Mouse (Mus musculus) midbrain, embryonic 11.5 days (tissue): ENCODE measurements around the gene Hist1h2ab. TPM values are rescaled to one million over a fixed set of nuclear protein-coding genes. Genes with fewer than 3 reads are reported as not detected.
A peak's percentile ranks its signal among the peaks of the same experiment; 100 is the strongest.
"Not testable (repeated sequence)": the region's sequence is repeated elsewhere in the genome, so short reads cannot be mapped to it uniquely, and the experiment has no call there.

Experiments used
- ATAC-seq: fragments of 200-750 bp; cut with Nextera tagmentation; 2 replicates; pipeline ENCODE4 v1.8.0; 2017; ENCODE audit warnings: moderate TSS enrichment, moderate library complexity; ENCODE audit not compliant: low FRiP score
- DNase-seq: peaks from one replicate; pipeline ENCODE4 v3.0.0; 2015; ENCODE audit warnings: low spot score; ENCODE audit errors: missing footprints
- H3K27ac ChIP-seq: fragments of 300-500 bp; sonication (generic); 2 replicates; pipeline ENCODE4 v1.5.1; 2014; ENCODE audit warnings: low read depth, low read length
- H3K27me3 ChIP-seq: fragments of 300-500 bp; sonication (generic); 2 replicates; pipeline ENCODE4 v1.6.1; 2014; ENCODE audit warnings: mild to moderate bottlenecking, low read length, moderate library complexity, mixed read lengths; ENCODE audit not compliant: control insufficient read depth, insufficient read depth
- H3K36me3 ChIP-seq: fragments of 300-500 bp; sonication (generic); 2 replicates; pipeline ENCODE4 v1.6.1; 2014; ENCODE audit warnings: mild to moderate bottlenecking, low read length, moderate library complexity, mixed read lengths; ENCODE audit not compliant: control insufficient read depth, insufficient read depth
- H3K4me1 ChIP-seq: fragments of 300-500 bp; sonication (generic); 2 replicates; pipeline ENCODE4 v1.6.1; 2014; ENCODE audit warnings: low read length; ENCODE audit not compliant: control insufficient read depth, insufficient read depth
- H3K4me2 ChIP-seq: fragments of 300-500 bp; sonication (generic); 2 replicates; pipeline ENCODE4 v1.6.1; 2014; ENCODE audit warnings: mild to moderate bottlenecking, moderate library complexity
- H3K4me3 ChIP-seq: fragments of 300-500 bp; sonication (generic); 2 replicates; pipeline ENCODE4 v1.5.1; 2014; ENCODE audit warnings: low read depth, low read length
- H3K9ac ChIP-seq: fragments of 300-500 bp; sonication (generic); 2 replicates; pipeline ENCODE4 v1.6.1; 2014; ENCODE audit warnings: low read length
- H3K9me3 ChIP-seq: fragments of 300-500 bp; sonication (generic); 2 replicates; pipeline ENCODE4 v1.6.1; 2016; ENCODE audit warnings: low read length; ENCODE audit not compliant: control insufficient read depth
- WGBS: fragments of 180-500 bp; shearing (Covaris S2); extraction: QIAGEN DNeasy Blood & Tissue Kit; methylation state at CpG from one replicate; pipeline ENCODE4 v1.1.7; 2014; 5-methylcytosine and 5-hydroxymethylcytosine counted together
- polyA plus RNA-seq: library from polyadenylated mRNA; unstranded; fragments of >200 nt; fragmentation: Nextera tagmentation; extraction: Ambion mirVana; gene quantifications from 2 replicates; pipeline ENCODE4 v1.2.1, GENCODE M21; 2014

The Hist1h2ab gene
- polyA plus RNA-seq, 1 experiment from 2014 or later: 57.5 TPM

DNA sequence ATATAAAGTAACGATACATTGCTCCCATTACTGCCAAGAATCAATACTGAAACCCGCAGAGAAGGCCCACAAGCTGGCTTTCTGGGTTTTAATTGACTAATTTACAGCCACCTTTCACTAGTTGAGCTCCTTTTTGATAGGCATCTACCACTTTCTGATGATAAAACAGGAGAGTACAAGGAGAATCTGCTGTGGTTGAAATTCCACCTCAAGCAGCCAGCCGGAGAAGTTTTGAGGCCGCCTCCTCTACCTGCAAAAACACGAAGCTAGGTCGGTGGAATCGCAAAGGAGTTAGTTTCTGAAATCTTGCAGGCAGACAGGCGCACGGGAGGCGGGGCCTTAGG lies 12.3 kb downstream of the Hist1h2ab start:
- DNase-seq (no peak), ATAC-seq (no peak)
- no peaks in the 10 kb centered on the region for H3K9me3 ChIP-seq
- H3K4me1 ChIP-seq: peaks cover 23% of the 10 kb centered on the region
- peak overlapping the region; percentile 56 for H3K9ac ChIP-seq
- peak overlapping the region; percentile 52 for H3K4me3 ChIP-seq
- H3K27ac ChIP-seq: peak overlapping the region; percentile 83
- WGBS: 2% methylated on average over 10 of the region's 10 CpGs
- no peaks in the 10 kb centered on the region for H3K27me3 ChIP-seq
- peak overlapping the region; percentile 82 for H3K4me2 ChIP-seq
- no peaks in the 10 kb centered on the region for H3K36me3 ChIP-seq

GRCm38 (mm10) chr13:23763586-23764323 lies 12.8 kb downstream of the Hist1h2ab start, which contains the start of gene Hist1h1a:
Gene Hist1h1a, plus strand, starts transcription at chr13:23763666.
- Histone ChIP-seq H3K9me3 (no peaks in the 10 kb centered on the region), H3K36me3 (no peaks in the 10 kb centered on the region), H3K9ac (peak within 1 kb of the TSS; percentile 77), H3K4me1 (peaks cover 23% of the 10 kb centered on the region), H3K4me3 (peak within 1 kb of the TSS; percentile 52), H3K4me2 (peak within 1 kb of the TSS; percentile 82), H3K27ac (peak within 1 kb of the TSS; percentile 83), H3K27me3 (no peaks in the 10 kb centered on the region)
- peak; percentile 98 for DNase-seq
- WGBS: 3% methylated on average over 34 of the region's 34 CpGs
- peak; percentile 69 for ATAC-seq

DNA sequence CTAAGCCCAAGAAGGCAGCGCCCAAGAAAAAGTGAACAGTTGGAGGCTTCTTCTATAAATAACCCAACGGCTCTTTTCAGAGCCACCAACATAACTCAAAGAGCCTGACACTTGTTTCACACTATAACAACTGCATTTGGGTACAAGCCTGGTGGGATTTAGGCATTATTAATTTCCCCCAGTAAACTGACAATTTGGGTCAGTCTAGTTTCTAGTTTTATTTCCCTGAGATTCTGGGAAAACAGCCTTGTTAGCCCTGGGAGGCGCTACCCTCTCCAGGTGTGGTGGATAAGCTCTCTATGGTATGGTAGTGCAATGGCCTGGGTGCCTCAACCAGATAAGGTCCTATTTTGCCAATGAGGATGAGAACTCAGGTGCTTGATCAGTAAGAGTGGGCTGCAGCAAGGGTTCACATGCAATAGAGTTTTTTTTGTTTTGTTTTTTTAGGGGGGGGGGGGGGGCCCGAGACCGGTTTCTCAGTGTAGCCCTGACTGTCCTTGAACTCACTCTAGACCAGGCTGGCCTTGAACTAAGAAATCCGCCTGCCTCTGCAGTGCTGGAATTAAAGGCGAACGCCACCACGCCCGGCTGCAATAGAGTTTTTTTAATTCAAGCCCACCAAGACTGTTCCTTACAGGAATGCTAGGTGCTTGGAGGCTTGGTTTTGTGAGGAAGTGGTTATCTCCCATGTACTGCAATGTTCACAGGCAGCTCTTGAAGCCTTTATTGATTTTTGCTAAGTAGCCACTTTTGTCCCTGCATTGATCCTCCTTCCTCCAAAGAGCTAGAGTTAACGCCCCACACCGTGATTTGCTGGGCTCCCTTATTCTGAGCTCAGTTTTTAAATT lies 13.6 kb downstream of the Hist1h2ab start:
- DNase-seq (peak; percentile 94), ATAC-seq (no peak)
- Histone ChIP-seq H3K27ac (peak overlapping the region; percentile 83), H3K9ac (peak overlapping the region; percentile 77), H3K4me3 (peak overlapping the region; percentile 52), H3K9me3 (no peaks in the 10 kb centered on the region), H3K4me2 (peak overlapping the region; percentile 82), H3K4me1 (peaks cover 23% of the 10 kb centered on the region), H3K27me3 (no peaks in the 10 kb centered on the region), H3K36me3 (no peaks in the 10 kb centered on the region)
- 25% methylated on average over 12 of the region's 12 CpGs for WGBS

GRCm38 (mm10) chr13:23765172-23765513 lies 14.2 kb downstream of the Hist1h2ab start:
- Histone ChIP-seq H3K4me2 (no peak overlapping the region), H3K4me3 (no peak overlapping the region), H3K4me1 (peaks cover 18% of the 10 kb centered on the region), H3K27ac (no peak overlapping the region), H3K27me3 (no peaks in the 10 kb centered on the region), H3K9ac (no peak overlapping the region), H3K9me3 (no peaks in the 10 kb centered on the region), H3K36me3 (no peaks in the 10 kb centered on the region)
- ATAC-seq: no peak
- no peak for DNase-seq
- 74% methylated on average over 1 of the region's 1 CpGs for WGBS

GRCm38 (mm10) chr13:23766772-23767171 lies 15.8 kb downstream of the Hist1h2ab start:
- Histone ChIP-seq H3K4me3 (no peak overlapping the region), H3K9me3 (no peaks in the 10 kb centered on the region), H3K36me3 (no peaks in the 10 kb centered on the region), H3K9ac (no peak overlapping the region), H3K4me1 (peaks cover 11% of the 10 kb centered on the region), H3K27ac (no peak overlapping the region), H3K4me2 (no peak overlapping the region), H3K27me3 (no peaks in the 10 kb centered on the region)
- ATAC-seq: no peak
- DNase-seq: no peak

DNA sequence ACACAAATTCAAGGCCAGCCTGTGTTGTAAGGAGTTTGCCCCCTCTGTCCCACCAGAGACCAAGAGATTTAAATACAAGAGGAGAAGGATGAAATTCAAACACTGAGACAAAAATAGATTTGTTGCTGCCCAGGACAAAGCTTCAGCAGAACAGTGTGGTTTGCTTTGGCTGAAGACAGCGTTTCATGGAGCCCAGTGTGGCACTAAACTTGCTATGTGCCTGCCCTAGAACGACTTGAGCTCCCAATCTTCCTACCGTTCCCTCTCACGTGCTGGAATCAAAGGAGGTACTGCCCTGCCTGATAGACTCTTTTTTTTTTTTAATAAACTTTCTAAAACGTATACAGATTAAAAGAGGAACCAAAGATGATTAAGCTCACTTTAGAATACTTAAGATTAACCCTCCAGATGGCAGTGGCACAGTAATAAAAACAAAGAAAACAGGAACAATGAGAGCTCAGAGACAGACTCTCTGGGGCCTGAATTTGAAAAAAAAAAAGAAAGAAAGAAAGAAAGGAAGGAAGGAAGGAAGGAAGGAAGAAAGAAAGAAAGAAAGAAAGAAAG lies 18.0 kb downstream of the Hist1h2ab start:
- ATAC-seq (no peak), DNase-seq (no peak)
- H3K4me3 ChIP-seq: no peak overlapping the region
- no peaks in the 10 kb centered on the region for H3K36me3 ChIP-seq
- H3K27ac ChIP-seq: no peak overlapping the region
- WGBS: 47% methylated on average over 5 of the region's 5 CpGs
- H3K4me1 ChIP-seq: peaks cover 6% of the 10 kb centered on the region
- H3K9me3 ChIP-seq: no peaks in the 10 kb centered on the region
- H3K4me2 ChIP-seq: no peak overlapping the region
- H3K9ac ChIP-seq: no peak overlapping the region
- no peaks in the 10 kb centered on the region for H3K27me3 ChIP-seq

- not testable (repeated sequence) for H3K27me3 ChIP-seq, H3K36me3 ChIP-seq, ATAC-seq, H3K4me1 ChIP-seq, DNase-seq, H3K9me3 ChIP-seq, H3K4me3 ChIP-seq, H3K9ac ChIP-seq, H3K27ac ChIP-seq, H3K4me2 ChIP-seq
- WGBS: 84% methylated on average over 2 of the region's 2 CpGs
These were observed 18.7 kb downstream of the Hist1h2ab start, which contains the start of gene Trim38 for GRCm38 (mm10) chr13:23769613-23770012. Gene Trim38, plus strand, starts transcription at chr13:23769913.

DNA sequence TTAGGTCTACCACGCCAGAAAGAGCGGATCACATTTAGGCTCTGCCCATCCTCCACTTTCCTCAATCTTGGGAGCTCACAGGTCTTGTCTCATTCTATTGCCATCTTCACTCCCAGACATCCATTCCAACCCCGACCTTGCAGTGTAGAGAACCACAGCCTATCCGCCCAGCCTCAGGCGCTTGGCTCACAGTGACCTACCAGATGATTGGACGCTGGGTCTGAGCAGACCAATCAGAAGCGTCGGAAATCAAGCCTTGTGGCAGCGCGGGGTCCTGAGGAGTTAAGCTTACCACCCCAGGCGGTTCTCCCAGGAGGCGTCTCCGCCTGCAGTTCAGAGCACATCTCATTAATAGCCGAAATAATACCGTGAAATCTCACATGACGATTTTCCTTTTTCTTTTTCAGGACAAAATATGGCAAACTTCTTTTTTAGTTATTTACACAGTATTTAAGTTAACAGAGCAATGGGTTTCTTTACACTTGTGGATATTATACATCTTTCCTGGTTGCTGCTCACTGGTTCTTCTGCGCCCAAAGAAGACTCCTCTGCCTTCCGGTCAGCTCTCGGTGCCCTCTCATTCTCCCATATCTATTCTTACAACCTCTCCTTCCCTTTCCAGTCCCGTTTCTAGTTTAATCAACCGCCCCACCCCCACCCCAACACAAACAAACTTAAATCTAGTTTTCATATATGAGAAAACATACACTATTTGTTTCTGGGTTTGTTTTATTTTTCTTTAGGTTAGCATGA lies 21.8 kb downstream of the Hist1h2ab start:
- Histone ChIP-seq H3K9me3 (no peaks in the 10 kb centered on the region), H3K27ac (no peak overlapping the region), H3K4me2 (peak overlapping the region; percentile 28), H3K36me3 (no peaks in the 10 kb centered on the region), H3K4me1 (no peaks in the 10 kb centered on the region), H3K4me3 (no peak overlapping the region), H3K9ac (no peak overlapping the region), H3K27me3 (no peaks in the 10 kb centered on the region)
- ATAC-seq (peak; percentile 97), DNase-seq (peak; percentile 90)
- 25% methylated on average over 21 of the region's 21 CpGs for WGBS
